Mouse (Mus musculus) kidney, embryonic 16.5 days (tissue): ENCODE measurements around the gene Rtel1. TPM values are rescaled to one million over a fixed set of nuclear protein-coding genes. Genes with fewer than 3 reads are reported as not detected.
A peak's percentile ranks its signal among the peaks of the same experiment; 100 is the strongest.
"Not testable (repeated sequence)": the region's sequence is repeated elsewhere in the genome, so short reads cannot be mapped to it uniquely, and the experiment has no call there.

Experiments
- ATAC-seq: fragments of 200-750 bp; cut with Nextera tagmentation; 2 replicates; pipeline ENCODE4 v1.8.0; 2017; ENCODE audit warnings: moderate TSS enrichment; ENCODE audit not compliant: low FRiP score, low TSS enrichment
- H3K27ac ChIP-seq: fragments of 300-500 bp; sonication (generic); 2 replicates; pipeline ENCODE4 v1.5.1; 2014; ENCODE audit warnings: low read length
- H3K27me3 ChIP-seq: fragments of 300-500 bp; sonication (generic); 2 replicates; pipeline ENCODE4 v1.6.1; 2014; ENCODE audit warnings: low read length, control low read depth, mixed read lengths; ENCODE audit not compliant: insufficient read depth
- H3K36me3 ChIP-seq: fragments of 300-500 bp; sonication (generic); 2 replicates; pipeline ENCODE4 v1.6.1; 2014; ENCODE audit warnings: low read length, control low read depth, mixed read lengths; ENCODE audit not compliant: insufficient read depth
- H3K4me1 ChIP-seq: fragments of 300-500 bp; sonication (generic); 2 replicates; pipeline ENCODE4 v1.6.1; 2014; ENCODE audit warnings: low read length, control low read depth, mixed read lengths; ENCODE audit not compliant: insufficient read depth
- H3K4me2 ChIP-seq: fragments of 300-500 bp; sonication (generic); replicated peaks from 2 replicates; pipeline ENCODE4 v1.6.1; 2014; ENCODE audit warnings: low read depth, low read length
- H3K4me3 ChIP-seq: fragments of 300-500 bp; sonication (generic); 2 replicates; pipeline ENCODE4 v1.5.1; 2014; ENCODE audit warnings: mild to moderate bottlenecking, low read length
- H3K9ac ChIP-seq: fragments of 300-500 bp; sonication (generic); replicated peaks from 2 replicates; pipeline ENCODE4 v1.6.1; 2014; ENCODE audit warnings: low read length
- H3K9me3 ChIP-seq: fragments of 300-500 bp; sonication (generic); 2 replicates; pipeline ENCODE4 v1.6.1; 2016; ENCODE audit warnings: low read length, control low read depth
- WGBS: fragments of 180-500 bp; shearing (Covaris S2); extraction: QIAGEN DNeasy Blood & Tissue Kit; methylation state at CpG from one replicate; pipeline ENCODE4 v1.1.7; 2014; 5-methylcytosine and 5-hydroxymethylcytosine counted together
- polyA plus RNA-seq: library from polyadenylated mRNA; unstranded; fragments of >200 nt; fragmentation: Nextera tagmentation; extraction: Ambion mirVana; gene quantifications from 2 replicates; pipeline ENCODE4 v1.2.1, GENCODE M21; 2015

The Rtel1 gene
- polyA plus RNA-seq, 1 experiment from 2014 or later = 51.2 TPM

DNA sequence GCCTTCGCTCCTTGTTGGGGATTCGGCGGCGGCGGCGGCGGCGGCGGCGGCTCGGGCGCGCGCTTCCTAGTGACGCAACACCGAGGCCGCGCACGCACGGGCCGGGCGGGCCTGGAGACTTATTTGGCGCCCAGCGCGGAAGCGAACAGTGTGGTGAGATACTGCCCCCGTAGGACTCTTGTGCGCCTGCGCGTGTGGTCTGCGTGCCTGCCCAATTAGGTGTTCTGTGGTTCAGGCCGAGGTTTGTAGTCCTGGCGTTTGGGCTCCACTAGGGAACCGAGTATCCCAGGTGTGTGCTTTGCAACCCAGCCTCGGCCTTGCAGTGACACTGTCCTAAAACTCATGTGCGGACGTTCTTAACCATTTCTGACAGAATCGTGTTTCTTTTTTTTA is 31.6 kb upstream of the Rtel1 start, which contains the start of gene Gmeb2:
Gene Gmeb2, minus strand, starts transcription at position 78 of the 393 bp plus-strand sequence.
- Histone ChIP-seq H3K36me3 (peaks cover 11% of the 10 kb centered on the region; the same call in 1 of the 2 replicates), H3K4me1 (peaks cover 11% of the 10 kb centered on the region), H3K4me2 (peak within 1 kb of the TSS; percentile 77), H3K27ac (peak within 1 kb of the TSS; percentile 95), H3K9ac (peak within 1 kb of the TSS; percentile 96), H3K4me3 (peak within 1 kb of the TSS; percentile 75)
- WGBS = 6% methylated on average over 38 of the region's 38 CpGs
- not testable (repeated sequence) for H3K27me3 ChIP-seq, H3K9me3 ChIP-seq
- ATAC-seq = peak; percentile 98

DNA sequence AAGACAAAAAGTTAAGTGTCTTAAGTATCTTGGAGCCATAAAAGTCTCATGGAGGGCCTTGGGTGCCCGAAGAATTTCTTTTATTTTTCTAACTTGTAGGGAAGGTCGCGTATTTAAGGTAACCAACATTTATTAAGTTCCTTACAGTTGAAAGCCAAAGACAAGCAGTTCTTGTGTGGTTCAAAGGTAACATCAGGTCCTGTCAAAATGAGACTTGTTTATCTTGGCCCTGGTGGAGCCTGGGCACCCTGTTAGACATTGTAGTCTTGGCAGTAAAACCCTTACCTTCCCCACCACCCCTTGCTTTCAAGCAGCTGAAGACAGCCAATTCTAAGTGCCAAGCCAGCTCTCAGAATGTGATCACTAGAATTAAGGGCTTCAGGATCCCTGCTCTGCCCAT is 30.8 kb upstream of the Rtel1 start:
- 59% methylated on average over 3 of the region's 3 CpGs for WGBS
- H3K27ac ChIP-seq = no peak overlapping the region
- H3K27me3 ChIP-seq = no peaks in the 10 kb centered on the region
- peaks cover 11% of the 10 kb centered on the region for H3K4me1 ChIP-seq
- peak overlapping the region; percentile 70 for H3K9ac ChIP-seq
- no peaks in the 10 kb centered on the region for H3K9me3 ChIP-seq
- H3K4me3 ChIP-seq = peak overlapping the region; percentile 75
- ATAC-seq = no peak
- peaks cover 11% of the 10 kb centered on the region; the same call in 1 of the 2 replicates for H3K36me3 ChIP-seq
- H3K4me2 ChIP-seq = peak overlapping the region; percentile 77

DNA sequence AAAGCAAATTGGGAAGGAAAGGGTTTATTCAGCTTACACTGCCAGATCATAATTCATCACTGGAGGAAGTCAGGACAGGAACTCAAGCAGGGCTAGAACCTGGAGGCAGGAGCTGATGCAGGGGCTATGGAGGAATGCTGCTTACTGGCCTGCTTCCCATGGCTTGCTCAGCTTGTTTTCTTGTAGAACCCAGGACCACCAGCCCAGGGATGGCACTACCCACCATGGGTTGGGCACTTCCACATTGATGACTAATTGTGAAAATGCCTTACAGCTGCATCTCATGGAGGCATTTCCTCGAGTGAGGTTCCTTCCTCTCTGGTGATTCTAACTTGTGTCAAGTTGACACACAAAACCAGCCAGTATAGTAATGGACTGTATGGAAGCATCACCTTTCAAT is 28.6 kb upstream of the Rtel1 start:
- H3K27me3 ChIP-seq = no peaks in the 10 kb centered on the region
- ATAC-seq = no peak

DNA sequence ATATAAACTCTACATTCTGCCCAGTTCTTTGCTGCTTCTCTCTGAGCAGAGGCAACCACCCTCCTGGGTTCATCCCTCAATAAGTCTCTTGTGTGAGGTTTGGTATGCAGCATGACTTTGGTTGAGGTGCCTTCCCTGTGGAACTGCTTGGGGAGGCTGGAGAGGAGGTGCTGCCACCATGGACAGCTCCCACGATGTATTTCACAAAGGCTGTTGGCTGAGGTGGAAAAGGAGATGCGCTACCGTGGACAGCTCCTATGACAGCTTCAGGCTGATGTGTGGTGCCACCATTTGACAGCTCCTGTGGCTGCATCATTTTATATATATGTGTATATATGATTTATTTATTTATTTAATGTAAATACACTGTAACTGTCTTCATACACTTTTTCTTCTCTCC is 17.5 kb upstream of the Rtel1 start:
- H3K27ac ChIP-seq = no peak overlapping the region
- 45% methylated on average over 3 of the region's 3 CpGs for WGBS
- no peak for ATAC-seq
- H3K9me3 ChIP-seq = no peaks in the 10 kb centered on the region
- H3K9ac ChIP-seq = no peak overlapping the region
- no peak overlapping the region for H3K4me2 ChIP-seq
- H3K36me3 ChIP-seq = peaks cover 25% of the 10 kb centered on the region
- no peaks in the 10 kb centered on the region for H3K4me1 ChIP-seq
- peaks cover 15% of the 10 kb centered on the region for H3K27me3 ChIP-seq
- H3K4me3 ChIP-seq = no peak overlapping the region

More for the DNA sequence above, 28.6 kb upstream of the Rtel1 start:
- Histone ChIP-seq H3K9ac (no peak overlapping the region), H3K4me2 (no peak overlapping the region), H3K4me3 (no peak overlapping the region), H3K36me3 (peaks cover 7% of the 10 kb centered on the region; the same call in 1 of the 2 replicates), H3K27ac (no peak overlapping the region), H3K9me3 (no peaks in the 10 kb centered on the region), H3K4me1 (peaks cover 11% of the 10 kb centered on the region)
- 74% methylated on average over 1 of the region's 1 CpGs for WGBS

DNA sequence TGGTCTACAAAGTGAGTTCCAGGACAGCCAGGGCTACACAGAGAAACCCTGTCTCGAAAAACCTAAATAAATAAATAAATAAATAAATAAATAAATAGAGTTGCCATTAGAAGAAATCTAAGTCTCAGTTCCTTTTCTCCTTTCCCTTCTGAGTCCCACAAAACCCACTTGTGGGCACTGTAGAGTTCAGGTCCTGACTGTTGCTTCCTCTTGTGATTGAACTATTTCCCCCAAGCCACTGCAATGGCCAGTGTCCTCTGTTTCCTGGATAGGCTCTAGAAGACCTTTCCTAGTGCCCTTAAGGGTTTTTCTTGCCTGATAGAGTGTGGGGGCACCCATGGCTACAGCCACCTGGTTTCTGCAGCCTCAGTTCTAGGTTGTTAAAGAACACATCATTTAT is 14.6 kb upstream of the Rtel1 start:
- Histone ChIP-seq H3K4me3 (no peak overlapping the region), H3K27me3 (peaks cover 17% of the 10 kb centered on the region), H3K36me3 (peaks cover 22% of the 10 kb centered on the region), H3K9ac (no peak overlapping the region), H3K4me2 (no peak overlapping the region), H3K4me1 (no peaks in the 10 kb centered on the region), H3K9me3 (no peaks in the 10 kb centered on the region), H3K27ac (no peak overlapping the region)
- ATAC-seq = no peak
- WGBS = 91% methylated on average over 1 of the region's 1 CpGs

DNA sequence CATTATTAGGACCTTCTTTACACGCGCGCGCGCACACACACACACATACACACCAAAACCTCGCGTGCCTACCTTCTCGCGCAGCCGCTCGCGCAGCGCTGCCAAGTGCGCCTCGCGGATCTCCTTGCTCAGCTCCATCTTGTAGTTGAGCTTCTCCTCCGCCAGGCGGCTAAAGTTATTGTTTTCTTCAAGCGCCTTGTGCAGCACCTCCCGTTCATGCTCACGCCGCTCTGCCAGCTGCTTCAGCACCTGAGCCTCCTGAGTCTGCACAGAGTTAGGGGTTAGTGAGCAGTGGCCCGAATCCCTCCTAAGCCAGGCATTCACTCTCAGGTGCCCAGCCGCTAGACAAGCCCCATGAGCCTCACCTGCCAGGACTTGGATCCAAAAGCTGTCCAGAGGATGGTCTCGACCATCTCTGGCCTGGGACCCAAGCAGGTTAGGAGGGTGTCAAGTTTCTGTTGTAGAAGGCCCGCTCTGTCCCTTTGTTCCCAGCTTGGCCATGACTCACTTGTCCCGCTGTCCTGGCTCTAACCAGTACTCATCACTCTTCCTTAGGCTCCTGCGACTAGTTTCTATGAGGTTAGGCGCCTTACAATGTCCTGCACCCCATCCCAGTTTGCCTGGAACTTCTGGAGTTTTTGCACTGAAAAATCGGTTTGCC is 12.3 kb upstream of the Rtel1 start:
- no peak overlapping the region for H3K27ac ChIP-seq
- no peaks in the 10 kb centered on the region for H3K36me3 ChIP-seq
- H3K4me1 ChIP-seq = no peaks in the 10 kb centered on the region
- no peaks in the 10 kb centered on the region for H3K9me3 ChIP-seq
- H3K9ac ChIP-seq = no peak overlapping the region
- 9% methylated on average over 30 of the region's 30 CpGs for WGBS
- H3K4me3 ChIP-seq = peak overlapping the region; percentile 13
- ATAC-seq = peak; percentile 27; the same call in 1 of the 2 replicates
- peaks cover 30% of the 10 kb centered on the region for H3K27me3 ChIP-seq
- H3K4me2 ChIP-seq = peak overlapping the region; percentile 27

DNA sequence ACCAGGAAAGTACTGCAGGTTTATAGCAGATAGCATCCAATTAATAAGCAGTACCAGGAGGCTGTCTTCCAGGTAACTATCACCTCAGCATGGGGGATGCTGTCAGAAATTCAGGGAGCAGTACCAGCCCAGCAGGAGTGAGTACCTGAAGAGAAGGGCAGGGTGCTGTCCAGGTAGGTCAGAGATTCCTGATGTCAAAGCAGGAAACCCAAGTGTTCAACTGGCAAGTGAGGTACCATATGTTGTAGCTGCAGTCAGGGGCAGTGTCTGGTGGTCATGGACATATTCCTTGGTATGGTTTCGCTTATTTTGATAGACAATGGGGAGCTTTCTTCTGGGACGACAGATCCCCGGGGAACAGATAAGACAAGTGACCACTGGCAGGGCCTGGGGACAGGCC is 7.1 kb upstream of the Rtel1 start:
- H3K36me3 ChIP-seq = no peaks in the 10 kb centered on the region
- no peak overlapping the region for H3K4me3 ChIP-seq
- no peaks in the 10 kb centered on the region for H3K9me3 ChIP-seq
- ATAC-seq = no peak
- peaks cover 8% of the 10 kb centered on the region for H3K4me1 ChIP-seq
- 76% methylated on average over 3 of the region's 3 CpGs for WGBS
- no peak overlapping the region for H3K4me2 ChIP-seq
- H3K9ac ChIP-seq = no peak overlapping the region
- peaks cover 42% of the 10 kb centered on the region for H3K27me3 ChIP-seq
- no peak overlapping the region for H3K27ac ChIP-seq

DNA sequence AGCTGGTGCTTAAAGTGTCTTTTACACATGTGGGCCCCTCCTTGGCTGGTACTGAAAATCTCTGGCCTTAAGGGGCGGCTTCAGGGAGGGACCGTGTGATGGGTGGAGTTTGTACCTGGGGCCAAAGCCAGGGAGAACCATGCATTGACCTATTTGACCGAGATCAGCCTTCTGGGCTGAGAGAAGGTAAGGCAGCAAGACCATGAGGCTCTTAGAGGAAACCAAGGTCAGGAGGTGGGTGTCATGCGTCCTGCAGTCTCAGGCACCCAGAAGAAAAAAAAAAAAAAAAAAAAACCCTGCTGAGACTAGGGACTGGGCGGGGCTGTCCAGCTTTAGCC is 6.6 kb upstream of the Rtel1 start:
- Histone ChIP-seq H3K4me2 (no peak overlapping the region), H3K4me3 (no peak overlapping the region), H3K9me3 (no peaks in the 10 kb centered on the region), H3K36me3 (no peaks in the 10 kb centered on the region), H3K27me3 (peaks cover 42% of the 10 kb centered on the region), H3K27ac (no peak overlapping the region), H3K9ac (no peak overlapping the region), H3K4me1 (peaks cover 8% of the 10 kb centered on the region)
- WGBS = 8% methylated on average over 5 of the region's 5 CpGs
- no peak for ATAC-seq

DNA sequence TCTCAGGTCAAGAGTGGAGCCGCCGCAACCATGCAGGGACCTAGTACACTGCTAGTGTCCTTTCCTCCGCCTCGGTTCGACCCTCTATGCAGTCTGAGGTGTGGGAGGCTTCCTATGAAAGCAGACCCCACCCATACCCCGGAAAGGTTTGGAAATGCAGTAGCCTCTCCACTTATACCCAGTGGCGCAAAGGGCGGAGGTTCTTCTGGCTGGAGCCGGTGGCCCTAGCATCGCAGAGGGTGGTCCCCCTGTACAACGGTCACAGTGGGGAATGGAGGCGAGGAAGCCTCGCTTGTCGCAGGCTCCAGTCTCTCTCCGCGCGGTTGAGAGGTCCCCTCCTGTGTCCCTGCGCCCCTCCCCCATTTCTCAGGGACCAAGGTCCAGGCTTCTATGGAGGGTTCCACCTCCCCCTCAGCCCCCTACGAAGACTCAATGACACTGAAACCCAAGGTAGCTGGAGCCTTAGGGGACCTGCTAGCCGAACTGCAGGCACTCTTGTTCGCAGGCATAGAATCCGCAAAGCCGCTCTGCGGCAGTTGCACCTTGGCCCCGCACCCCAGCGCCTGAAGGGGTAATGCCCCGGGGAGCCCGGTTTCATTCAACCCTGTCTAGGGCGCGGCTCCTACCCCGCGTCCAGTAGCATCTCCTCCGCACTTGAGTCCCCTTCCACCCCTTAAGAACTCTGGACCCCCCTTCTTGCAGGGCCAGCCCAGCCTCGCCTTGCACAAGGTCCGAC is 6.0 kb upstream of the Rtel1 start:
- no peaks in the 10 kb centered on the region for H3K36me3 ChIP-seq
- no peak overlapping the region for H3K9ac ChIP-seq
- H3K4me1 ChIP-seq = peaks cover 8% of the 10 kb centered on the region
- peak overlapping the region; percentile 44 for H3K4me2 ChIP-seq
- H3K27me3 ChIP-seq = peaks cover 42% of the 10 kb centered on the region
- H3K4me3 ChIP-seq = peak overlapping the region; percentile 23
- H3K9me3 ChIP-seq = no peaks in the 10 kb centered on the region
- WGBS = 3% methylated on average over 35 of the region's 35 CpGs
- peak; percentile 59; the same call in 1 of the 2 replicates for ATAC-seq
- no peak overlapping the region for H3K27ac ChIP-seq
